Mouse (Mus musculus) intestine, postnatal 0 days (tissue): ENCODE results near the gene Rnaseh2a. TPM values are rescaled to one million over a fixed set of nuclear protein-coding genes. Genes with fewer than 3 reads are reported as not detected.

Source experiments
- ATAC-seq: fragments of 200-750 bp; cut with Nextera tagmentation; 2 replicates; pipeline ENCODE4 v1.8.0; 2017; ENCODE audit warnings: mild to moderate bottlenecking, moderate TSS enrichment, moderate library complexity
- H3K27ac ChIP-seq: fragments of 300-500 bp; sonication (generic); 2 replicates; pipeline ENCODE4 v1.5.1; 2014; ENCODE audit warnings: mild to moderate bottlenecking, low read depth, low read length, moderate library complexity
- H3K27me3 ChIP-seq: fragments of 300-500 bp; sonication (generic); replicated peaks from 2 replicates; pipeline ENCODE4 v1.6.1; 2014; ENCODE audit warnings: low read length, mixed read lengths; ENCODE audit not compliant: control insufficient read depth, insufficient read depth
- H3K36me3 ChIP-seq: fragments of 300-500 bp; sonication (generic); 2 replicates; pipeline ENCODE4 v1.6.1; 2014; ENCODE audit warnings: mild to moderate bottlenecking, moderate library complexity; ENCODE audit not compliant: control insufficient read depth, insufficient read depth
- H3K4me1 ChIP-seq: fragments of 300-500 bp; sonication (generic); replicated peaks from 2 replicates; pipeline ENCODE4 v1.6.1; 2014; ENCODE audit warnings: antibody characterized with exemption, low read length, mixed read lengths; ENCODE audit not compliant: control insufficient read depth, insufficient read depth
- H3K4me2 ChIP-seq: fragments of 300-500 bp; sonication (generic); replicated peaks from 2 replicates; pipeline ENCODE4 v1.6.1; 2014; ENCODE audit warnings: low read depth, mild to moderate bottlenecking, moderate library complexity
- H3K4me3 ChIP-seq: fragments of 300-500 bp; sonication (generic); 2 replicates; pipeline ENCODE4 v1.5.1; 2014; ENCODE audit warnings: low read depth, low read length
- H3K9ac ChIP-seq: fragments of 300-500 bp; sonication (generic); 2 replicates; pipeline ENCODE4 v1.6.1; 2014; ENCODE audit warnings: mild to moderate bottlenecking, low read depth, low read length
- H3K9me3 ChIP-seq: fragments of 300-500 bp; sonication (generic); 2 replicates; pipeline ENCODE4 v1.6.1; 2016; ENCODE audit warnings: mixed run types; ENCODE audit not compliant: control insufficient read depth
- CTCF ChIP-seq: sonication (generic); IDR thresholded peaks from 2 replicates; pipeline ENCODE4 v1.5.1; 2016; ENCODE audit warnings: low read depth, mild to moderate bottlenecking, control low read depth, antibody characterized with exemption, moderate library complexity
- WGBS: fragments of 180-500 bp; shearing (Covaris S2); extraction: QIAGEN DNeasy Blood & Tissue Kit; methylation state at CpG from one replicate; pipeline ENCODE4 v1.1.7; 2014; 5-methylcytosine and 5-hydroxymethylcytosine counted together
- polyA plus RNA-seq: library from polyadenylated mRNA; unstranded; fragments of >200 nt; fragmentation: Nextera tagmentation; extraction: Ambion mirVana; gene quantifications from 2 replicates; pipeline ENCODE4 v1.2.1, GENCODE M21; 2015

The Rnaseh2a gene
- polyA plus RNA-seq, 1 experiment from 2014 or later, result 53.2 TPM

- WGBS, result 93% methylated on average over 7 of the region's 7 CpGs
- Histone ChIP-seq H3K4me1 (no peaks in the 10 kb centered on the region), H3K27ac (no peak overlapping the region), H3K9me3 (no peaks in the 10 kb centered on the region), H3K4me3 (no peak overlapping the region), H3K36me3 (peaks cover 16% of the 10 kb centered on the region), H3K4me2 (no peak overlapping the region), H3K9ac (no peak overlapping the region), H3K27me3 (no peaks in the 10 kb centered on the region)
- no peak for ATAC-seq
- no peak for TF ChIP-seq CTCF
These were observed 9.8 kb downstream of the Rnaseh2a start for GRCm38 (mm10) chr8:84959811-84960210.

GRCm38 (mm10) chr8:84956768-84957167, 12.8 kb downstream of the Rnaseh2a start:
- Histone ChIP-seq H3K4me3 (no peak overlapping the region), H3K27me3 (peaks cover 7% of the 10 kb centered on the region; the same call in 1 of the 2 replicates), H3K27ac (no peak overlapping the region), H3K9ac (no peak overlapping the region), H3K36me3 (peaks cover 16% of the 10 kb centered on the region), H3K4me2 (no peak overlapping the region), H3K9me3 (no peaks in the 10 kb centered on the region), H3K4me1 (0 out of 2 replicates have a peak, but pooled peaks cover 4% of the 10 kb centered on the region)
- 48% methylated on average over 2 of the region's 2 CpGs for WGBS
- no peak for ATAC-seq
- TF ChIP-seq CTCF, result peak; percentile 85

GRCm38 (mm10) chr8:84952612-84953255, 16.8 kb downstream of the Rnaseh2a start:
- Histone ChIP-seq H3K9me3 (no peaks in the 10 kb centered on the region), H3K4me2 (peak overlapping the region; percentile 53), H3K27ac (no peak overlapping the region), H3K27me3 (peaks cover 13% of the 10 kb centered on the region; the same call in 1 of the 2 replicates), H3K4me3 (no peak overlapping the region), H3K4me1 (0 out of 2 replicates have a peak, but pooled peaks cover 4% of the 10 kb centered on the region), H3K36me3 (peaks cover 3% of the 10 kb centered on the region; the same call in 1 of the 2 replicates), H3K9ac (no peak overlapping the region)
- TF ChIP-seq CTCF, result no peak
- ATAC-seq, result peak; percentile 32; the same call in 1 of the 2 replicates
- WGBS, result 8% methylated on average over 18 of the region's 18 CpGs

- Histone ChIP-seq H3K4me2 (no peak overlapping the region), H3K36me3 (no peaks in the 10 kb centered on the region), H3K9me3 (no peaks in the 10 kb centered on the region), H3K4me1 (0 out of 2 replicates have a peak, but pooled peaks cover 4% of the 10 kb centered on the region), H3K4me3 (no peak overlapping the region), H3K27ac (no peak overlapping the region), H3K27me3 (peaks cover 41% of the 10 kb centered on the region), H3K9ac (no peak overlapping the region)
- WGBS, result 24% methylated on average over 12 of the region's 12 CpGs
- TF ChIP-seq CTCF, result no peak
- no peak for ATAC-seq
These were observed 19.8 kb downstream of the Rnaseh2a start for GRCm38 (mm10) chr8:84949753-84950152.

GRCm38 (mm10) chr8:84947241-84947545, 22.4 kb downstream of the Rnaseh2a start:
- no peak for ATAC-seq
- peaks cover 50% of the 10 kb centered on the region for H3K27me3 ChIP-seq

GRCm38 (mm10) chr8:84946528-84947240, 22.9 kb downstream of the Rnaseh2a start, which contains the start of gene Rtbdn:
TSS of gene Rtbdn (plus strand) at chr8:84946991.
- H3K9ac ChIP-seq, result no peak within 1 kb of the TSS
- peak; percentile 52 for TF ChIP-seq CTCF
- H3K9me3 ChIP-seq, result no peaks in the 10 kb centered on the region
- H3K27ac ChIP-seq, result no peak within 1 kb of the TSS
- peak within 1 kb of the TSS; percentile 67 for H3K4me2 ChIP-seq
- no peak for ATAC-seq
- 12% methylated on average over 17 of the region's 17 CpGs for WGBS
- peaks cover 51% of the 10 kb centered on the region for H3K27me3 ChIP-seq
- peak within 1 kb of the TSS; percentile 32 for H3K4me3 ChIP-seq
- H3K4me1 ChIP-seq, result no peaks in the 10 kb centered on the region
- H3K36me3 ChIP-seq, result no peaks in the 10 kb centered on the region

More at GRCm38 (mm10) chr8:84947241-84947545, 22.4 kb downstream of the Rnaseh2a start:
- no peak overlapping the region for H3K27ac ChIP-seq
- TF ChIP-seq CTCF, result no peak; the same call in 1 of the 2 replicates
- H3K4me2 ChIP-seq, result no peak overlapping the region
- H3K4me1 ChIP-seq, result no peaks in the 10 kb centered on the region
- no peak overlapping the region for H3K4me3 ChIP-seq
- H3K36me3 ChIP-seq, result no peaks in the 10 kb centered on the region
- WGBS, result 12% methylated on average over 9 of the region's 9 CpGs
- no peaks in the 10 kb centered on the region for H3K9me3 ChIP-seq
- no peak overlapping the region for H3K9ac ChIP-seq
